Mouse (Mus musculus) bone marrow, adult 2 months (tissue): ENCODE results near the gene Oser1. TPM values are rescaled to one million over a fixed set of nuclear protein-coding genes. Genes with fewer than 3 reads are reported as not detected.
"Not testable (repeated sequence)": the region's sequence is repeated elsewhere in the genome, so short reads cannot be mapped to it uniquely, and the experiment has no call there.

Experiments used
- H3K27ac ChIP-seq: fragments of 200-500 bp; 2 replicates; pipeline ENCODE4 v1.5.1; 2012; ENCODE audit warnings: low read depth, mild to moderate bottlenecking, control low read depth, inconsistent platforms, low read length; ENCODE audit not compliant: control insufficient read depth, poor library complexity, insufficient read depth
- H3K4me1 ChIP-seq: fragments of 200-500 bp; 2 replicates; pipeline ENCODE4 v1.6.1; 2011; ENCODE audit warnings: low read length; ENCODE audit not compliant: control insufficient read depth, insufficient read depth
- H3K4me3 ChIP-seq: fragments of 200-500 bp; replicated peaks from 2 replicates; pipeline ENCODE3; 2011; ENCODE audit warnings: mild to moderate bottlenecking, low read depth, low read length, control low read depth; ENCODE audit not compliant: control insufficient read depth
- CTCF ChIP-seq: fragments of 200-500 bp; IDR thresholded peaks from 2 replicates; pipeline ENCODE4 v1.5.1; 2011; ENCODE audit warnings: low read length, control low read depth; ENCODE audit not compliant: control insufficient read depth, insufficient read depth
- POLR2A ChIP-seq: fragments of 200-500 bp; IDR thresholded peaks from 2 replicates; pipeline ENCODE4 v1.6.1; 2011; ENCODE audit warnings: low read depth, mild to moderate bottlenecking, control low read depth, low read length, borderline replicate concordance; ENCODE audit not compliant: control insufficient read depth
- WGBS: fragments of 180-500 bp; shearing (Covaris S2); methylation state at CpG from one replicate; pipeline ENCODE4 v1.1.7; 2018; 5-methylcytosine and 5-hydroxymethylcytosine counted together
- polyA plus RNA-seq: library from polyadenylated mRNA; stranded (reverse); fragments of >200 nt; gene quantifications from 2 replicates; pipeline ENCODE4 v1.2.4, GENCODE M21; 2011; ENCODE audit warnings: low replicate concordance; ENCODE audit not compliant: missing spikeins, insufficient read depth, insufficient read length

Oser1 gene
- polyA plus RNA-seq, 1 experiment = 70.4 TPM

DNA sequence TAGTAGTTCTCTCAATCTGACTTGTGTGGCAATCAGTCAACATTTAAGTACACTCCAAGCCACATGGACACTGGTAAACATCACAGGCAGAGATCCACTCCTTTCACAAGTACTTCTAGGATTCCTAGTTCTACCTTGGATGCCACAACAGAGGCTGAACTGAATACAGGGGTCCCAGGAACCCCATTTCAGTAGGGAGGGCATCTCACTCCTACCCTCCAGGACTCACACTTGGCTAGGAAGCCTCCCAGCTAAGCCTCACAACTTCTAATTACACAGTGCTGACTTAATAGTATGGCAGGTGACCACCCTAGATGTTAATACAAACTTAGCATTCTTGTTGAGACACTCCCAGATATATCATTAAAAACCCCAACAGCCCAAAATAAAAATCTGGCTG, 6.7 kb downstream of the Oser1 start:
- no peak for TF ChIP-seq CTCF
- TF ChIP-seq POLR2A = no peak
- Histone ChIP-seq H3K4me1 (peaks cover 3% of the 10 kb centered on the region; the same call in 1 of the 2 replicates), H3K27ac (no peak overlapping the region), H3K4me3 (peak overlapping the region; percentile 49)

DNA sequence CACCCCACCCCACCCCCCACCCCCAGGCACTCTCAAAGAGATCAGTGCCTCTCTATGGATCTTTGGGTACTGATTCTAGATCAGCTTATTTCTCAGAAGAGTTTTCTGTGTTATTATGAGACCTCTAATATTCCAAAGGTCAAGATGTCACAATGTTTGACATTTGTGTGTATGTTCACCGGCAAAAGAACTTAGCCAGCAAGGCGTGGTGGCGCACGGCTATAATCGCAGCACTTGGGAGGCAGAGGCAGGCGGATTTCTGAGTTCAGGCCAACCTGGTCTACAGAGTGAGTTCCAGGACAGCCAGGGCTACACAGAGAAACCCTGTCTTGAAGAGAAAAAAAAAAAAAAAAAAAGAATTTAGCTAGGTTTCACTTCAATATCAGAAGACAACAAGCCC, 7.5 kb downstream of the Oser1 start:
- no peak for TF ChIP-seq CTCF
- TF ChIP-seq POLR2A = no peak
- no peak overlapping the region for H3K27ac ChIP-seq
- no peak overlapping the region for H3K4me3 ChIP-seq
- 88% methylated on average over 6 of the region's 6 CpGs for WGBS
- H3K4me1 ChIP-seq = peaks cover 3% of the 10 kb centered on the region; the same call in 1 of the 2 replicates

DNA sequence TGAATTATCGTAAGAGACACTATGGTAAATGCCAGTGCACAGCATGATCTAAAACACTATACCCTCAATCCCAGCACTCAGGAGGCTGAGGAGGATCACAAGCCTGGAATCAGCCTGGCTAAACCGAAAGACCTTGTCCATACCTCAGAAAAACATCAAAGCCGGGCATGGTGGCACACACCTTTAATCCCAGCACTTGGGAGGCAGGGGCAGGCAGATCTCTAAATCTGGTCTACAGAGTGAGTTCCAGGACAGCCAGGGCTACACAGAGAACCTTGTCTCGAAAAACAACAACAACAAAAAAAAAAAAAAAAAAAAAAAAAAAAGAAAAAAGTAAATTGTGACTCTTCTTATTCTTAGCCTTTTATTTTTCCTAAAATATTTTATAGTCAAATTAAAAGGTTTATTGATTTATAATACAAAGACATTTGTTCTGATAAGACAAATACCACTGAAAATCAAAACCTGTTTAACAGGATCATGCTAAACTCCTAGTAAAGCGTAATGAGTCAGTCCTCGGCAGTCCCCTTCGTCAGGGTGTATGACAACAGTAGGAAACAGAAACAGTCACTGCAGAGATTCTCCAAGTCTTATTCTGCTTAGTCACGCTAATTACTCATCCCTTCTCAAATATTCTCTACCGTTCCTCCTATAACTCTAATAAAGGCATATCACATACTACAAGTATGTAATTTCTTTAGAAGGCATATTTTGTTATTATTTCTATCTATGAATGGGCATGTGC, 11.5 kb downstream of the Oser1 start:
- H3K27ac ChIP-seq = no peak overlapping the region
- TF ChIP-seq CTCF (no peak), POLR2A (no peak)
- WGBS = 85% methylated on average over 9 of the region's 9 CpGs
- peaks cover 1% of the 10 kb centered on the region; the same call in 1 of the 2 replicates for H3K4me1 ChIP-seq
- no peak overlapping the region for H3K4me3 ChIP-seq

DNA sequence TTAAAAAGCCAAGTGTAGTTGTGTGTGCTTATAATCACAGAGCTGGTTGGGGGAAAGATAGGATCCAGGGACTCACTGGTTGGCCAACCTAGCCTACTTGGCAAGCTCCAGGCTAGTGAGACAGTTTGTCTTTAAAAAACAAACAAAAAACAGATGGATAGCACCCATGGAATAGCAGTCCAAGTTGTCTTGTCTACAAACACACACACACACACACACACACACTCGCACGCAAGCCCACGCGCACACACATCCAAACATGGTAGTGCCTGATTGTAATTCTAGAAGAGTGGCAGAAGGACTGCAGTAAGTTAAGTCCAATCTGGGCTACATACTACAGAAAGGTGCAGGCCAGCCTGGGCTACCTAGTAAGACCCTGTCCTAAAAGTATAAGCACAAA, 12.1 kb downstream of the Oser1 start:
- TF ChIP-seq CTCF (no peak), POLR2A (no peak)
- WGBS = 98% methylated on average over 4 of the region's 4 CpGs
- Histone ChIP-seq H3K4me3 (no peak overlapping the region), H3K27ac (no peak overlapping the region), H3K4me1 (no peaks in the 10 kb centered on the region; the same call in 1 of the 2 replicates)

DNA sequence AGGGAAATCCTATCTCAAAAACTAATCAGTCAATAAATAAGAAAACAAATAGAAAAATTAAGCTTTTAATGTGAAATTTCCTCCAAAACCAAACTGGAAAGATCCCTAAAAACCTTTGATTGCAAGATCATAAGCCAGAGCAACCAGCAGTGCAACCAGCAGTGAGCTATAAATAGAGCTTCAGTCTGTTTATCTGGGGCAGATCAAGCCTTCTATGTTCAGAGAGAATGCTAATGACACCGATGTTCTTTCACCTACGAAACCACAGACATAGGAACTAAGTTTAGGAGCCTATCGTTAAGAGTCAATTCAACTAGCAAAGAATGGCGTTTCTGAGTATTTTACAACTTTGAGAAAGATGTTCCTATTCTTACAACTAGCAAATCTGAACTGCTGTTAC, 12.7 kb downstream of the Oser1 start:
- H3K4me1 ChIP-seq = no peaks in the 10 kb centered on the region
- 72% methylated on average over 4 of the region's 4 CpGs for WGBS
- H3K4me3 ChIP-seq = no peak overlapping the region
- TF ChIP-seq POLR2A = no peak
- no peak for TF ChIP-seq CTCF
- no peak overlapping the region for H3K27ac ChIP-seq

DNA sequence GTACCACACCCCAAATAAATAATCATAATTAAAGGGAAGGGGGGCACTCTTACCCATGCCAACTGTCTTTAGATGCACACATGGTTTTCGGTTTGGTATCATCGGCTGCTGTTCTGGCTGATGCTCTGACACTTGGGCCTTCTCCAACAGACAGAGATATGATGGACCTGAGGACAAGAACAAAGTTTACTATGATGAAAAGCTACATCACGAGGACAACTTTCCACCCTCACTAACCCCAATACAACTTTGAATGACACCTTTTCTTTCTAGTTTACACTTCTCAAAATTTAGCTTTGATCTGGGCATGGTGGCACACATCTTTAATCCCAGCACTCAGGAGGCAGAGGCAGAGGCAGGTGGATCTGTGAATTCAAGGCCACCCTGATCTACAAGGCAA, 13.2 kb downstream of the Oser1 start:
- not testable (repeated sequence) for H3K4me3 ChIP-seq, H3K27ac ChIP-seq, H3K4me1 ChIP-seq
- 84% methylated on average over 3 of the region's 3 CpGs for WGBS

DNA sequence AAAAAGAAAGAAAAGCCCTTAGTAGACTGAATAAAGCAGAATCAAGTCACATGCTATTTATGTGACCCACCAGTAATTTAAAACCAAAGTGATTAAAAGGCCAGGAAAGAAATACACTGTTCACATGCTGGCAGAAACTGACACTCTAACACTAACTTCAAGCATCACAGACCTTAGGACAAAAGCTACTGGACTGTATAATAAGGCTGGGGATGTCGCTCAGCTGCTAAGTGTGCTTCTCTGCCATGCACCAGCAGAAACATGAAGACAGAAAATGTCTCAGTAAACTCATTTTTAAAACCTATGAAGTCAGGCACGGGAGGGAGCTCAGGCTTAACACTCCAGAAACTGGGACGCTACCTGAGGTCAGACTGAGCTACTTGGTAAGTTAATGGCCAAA, 14.3 kb downstream of the Oser1 start:
- Histone ChIP-seq H3K4me3 (no peak overlapping the region), H3K27ac (no peak overlapping the region), H3K4me1 (no peaks in the 10 kb centered on the region)
- no peak for TF ChIP-seq POLR2A
- TF ChIP-seq CTCF = no peak
- WGBS = 85% methylated on average over 3 of the region's 3 CpGs

DNA sequence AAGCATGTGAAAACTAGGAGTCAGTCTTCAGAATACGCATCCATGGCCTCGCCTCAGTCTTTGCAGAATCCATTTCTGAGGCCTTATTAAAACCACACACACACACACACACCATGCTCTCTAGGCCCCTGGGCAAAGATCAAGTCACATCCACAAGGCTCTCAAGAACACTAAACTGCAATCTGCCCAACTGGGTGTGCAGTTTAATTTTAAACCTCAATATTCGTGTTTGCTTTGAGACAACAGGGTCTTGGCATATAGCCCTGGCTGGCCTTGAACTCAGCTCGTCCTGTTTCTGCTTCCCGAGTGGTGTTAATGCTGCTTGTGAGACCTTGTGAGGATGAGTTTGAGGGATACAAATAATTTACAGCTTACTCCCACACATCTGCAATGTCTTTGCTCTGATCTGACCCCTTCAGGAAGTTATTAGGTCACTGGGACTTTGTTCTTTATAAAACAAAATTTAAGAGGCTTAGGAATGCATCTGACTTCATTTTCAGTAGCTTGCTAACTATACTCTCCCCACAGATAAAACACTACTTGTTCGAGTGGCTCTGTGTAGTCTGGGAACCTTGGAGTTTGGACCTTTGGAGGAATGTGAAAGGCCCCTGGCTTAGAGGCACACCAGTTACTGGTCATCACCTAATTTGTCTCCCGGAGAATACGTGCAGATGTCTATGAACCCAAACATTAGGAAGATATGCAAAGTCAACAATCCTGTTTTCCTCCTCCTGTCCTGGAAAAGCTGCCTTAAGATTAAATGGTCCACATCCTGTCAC, 20.3 kb downstream of the Oser1 start:
- Histone ChIP-seq H3K27ac (no peak overlapping the region), H3K4me3 (no peak overlapping the region), H3K4me1 (no peaks in the 10 kb centered on the region)
- TF ChIP-seq POLR2A (no peak), CTCF (no peak)
- WGBS = 82% methylated on average over 8 of the region's 8 CpGs

DNA sequence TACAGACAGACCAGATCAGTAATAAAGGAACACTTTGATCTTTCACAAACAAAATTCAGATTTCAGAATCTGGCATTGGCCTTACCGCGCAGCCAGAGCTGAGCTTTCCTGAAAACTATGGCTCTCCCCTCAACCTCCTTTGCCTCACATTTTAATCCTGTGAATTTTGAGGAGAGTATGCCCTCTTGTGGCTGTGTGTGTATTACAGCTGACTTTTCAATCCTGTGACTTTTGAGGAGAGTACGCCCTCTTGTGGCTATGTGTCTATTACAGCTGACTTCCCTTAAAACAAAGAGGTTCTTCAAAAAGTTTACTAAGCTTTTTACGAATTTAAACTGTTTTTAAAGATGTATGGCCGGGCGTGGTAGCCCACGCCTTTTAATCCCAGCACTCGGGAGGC, 23.3 kb downstream of the Oser1 start:
- Histone ChIP-seq H3K4me1 (no peaks in the 10 kb centered on the region), H3K27ac (no peak overlapping the region), H3K4me3 (no peak overlapping the region)
- TF ChIP-seq POLR2A (no peak), CTCF (peak; percentile 38)
- 4% methylated on average over 8 of the region's 8 CpGs for WGBS
